Mouse (Mus musculus) embryonic fibroblast, embryonic 13.5 days (primary cell): ENCODE data around the gene Atxn7.

Source experiments
- CTCF ChIP-seq: IDR thresholded peaks from 2 replicates; pipeline ENCODE4 v1.5.1; 2011; ENCODE audit warnings: mild to moderate bottlenecking, control low read depth, low read length, moderate library complexity, borderline replicate concordance; ENCODE audit not compliant: insufficient read depth
- POLR2A ChIP-seq: IDR thresholded peaks from 2 replicates; pipeline ENCODE4 v1.6.1; 2011; ENCODE audit warnings: low read depth, mild to moderate bottlenecking, control low read depth, low read length, moderate library complexity

GRCm38 (mm10) chr14:14065142-14065498 is 103.9 kb downstream of the Atxn7 start:
- TF ChIP-seq CTCF (no peak), POLR2A (no peak)
